Mouse (Mus musculus) olfactory bulb, adult 2 months (tissue): Measurements from ENCODE around the gene Lcp2. TPM values are rescaled to one million over a fixed set of nuclear protein-coding genes. Genes with fewer than 3 reads are reported as not detected.

Source experiments
- H3K27ac ChIP-seq: fragments of 200-500 bp; 2 replicates; pipeline ENCODE4 v1.5.1; 2012; ENCODE audit warnings: low read depth, low read length; ENCODE audit not compliant: insufficient read depth
- H3K4me1 ChIP-seq: fragments of 200-500 bp; 2 replicates; pipeline ENCODE4 v1.6.1; 2012; ENCODE audit warnings: low read length; ENCODE audit not compliant: control insufficient read depth, insufficient read depth
- H3K4me3 ChIP-seq: fragments of 200-500 bp; 2 replicates; pipeline ENCODE4 v1.5.1; 2012; ENCODE audit warnings: mild to moderate bottlenecking, low read depth, low read length, moderate library complexity; ENCODE audit not compliant: insufficient read depth
- CTCF ChIP-seq: fragments of 200-500 bp; IDR thresholded peaks from 2 replicates; pipeline ENCODE4 v1.5.1; 2012; ENCODE audit warnings: low read depth, mild to moderate bottlenecking, low read length, moderate library complexity; ENCODE audit not compliant: insufficient read depth
- POLR2A ChIP-seq: fragments of 200-500 bp; IDR thresholded peaks from 2 replicates; pipeline ENCODE4 v1.6.1; 2012; ENCODE audit warnings: mild to moderate bottlenecking, low read depth, low read length, moderate library complexity; ENCODE audit not compliant: insufficient read depth
- WGBS: fragments of 180-500 bp; shearing (Covaris S2); methylation state at CpG from one replicate; pipeline ENCODE4 v1.1.7; 2018; 5-methylcytosine and 5-hydroxymethylcytosine counted together
- polyA plus RNA-seq: library from polyadenylated mRNA; stranded (reverse); fragments of >200 nt; gene quantifications from 2 replicates; pipeline ENCODE4 v1.2.4, GENCODE M21; 2012; ENCODE audit warnings: low replicate concordance; ENCODE audit not compliant: missing spikeins, insufficient read depth, insufficient read length

Lcp2 gene
- polyA plus RNA-seq, 1 experiment, result not detected

DNA sequence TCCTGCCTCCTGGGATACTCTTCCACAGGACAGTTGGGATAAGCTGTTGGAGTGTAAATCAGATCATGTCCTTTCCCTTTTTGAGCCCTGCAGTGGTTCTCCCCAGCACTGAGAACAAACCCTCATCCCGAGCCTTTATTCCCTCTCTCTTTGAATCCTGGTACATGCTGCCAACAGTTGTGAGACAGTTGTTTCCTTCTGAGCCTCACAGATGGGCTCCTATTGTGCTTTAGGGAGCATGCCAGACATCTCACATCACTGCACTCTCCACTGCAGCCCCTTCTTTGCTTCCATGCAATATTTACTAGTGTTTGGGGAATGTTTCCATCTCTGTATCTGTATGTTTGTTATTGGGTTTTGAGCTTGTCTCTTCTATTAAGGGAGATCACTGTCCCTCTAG, 58.2 kb downstream of the Lcp2 start:
- no peak overlapping the region for H3K4me3 ChIP-seq
- WGBS, result 41% methylated on average over 1 of the region's 1 CpGs
- TF ChIP-seq POLR2A (no peak), CTCF (no peak)
- H3K4me1 ChIP-seq, result no peaks in the 10 kb centered on the region
- no peak overlapping the region for H3K27ac ChIP-seq

GRCm38 (mm10) chr11:34109260-34109659, 62.5 kb downstream of the Lcp2 start:
- no peak for TF ChIP-seq CTCF
- no peak for TF ChIP-seq POLR2A
- Histone ChIP-seq H3K4me3 (no peak overlapping the region), H3K27ac (no peak overlapping the region), H3K4me1 (no peaks in the 10 kb centered on the region)
- 100% methylated on average over 1 of the region's 1 CpGs for WGBS

DNA sequence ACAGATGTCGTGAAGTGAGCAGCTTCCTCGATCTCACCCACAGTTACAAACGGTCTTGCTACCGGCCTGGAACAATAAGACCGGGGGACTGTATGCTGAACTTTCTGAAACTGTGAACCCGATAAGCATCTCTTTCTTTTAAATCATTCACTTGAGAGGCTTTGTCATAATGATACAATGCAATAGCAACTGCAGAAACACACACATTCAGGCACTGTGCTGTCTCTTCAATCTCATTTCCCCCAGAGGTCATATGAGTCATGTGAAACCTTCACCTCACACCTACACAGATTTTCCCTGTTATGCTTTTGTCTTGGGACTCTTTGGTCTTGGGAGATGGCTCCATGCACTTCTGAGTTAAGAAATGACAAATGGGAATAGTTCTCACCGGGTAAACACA, 65.2 kb downstream of the Lcp2 start:
- 86% methylated on average over 7 of the region's 7 CpGs for WGBS
- H3K4me3 ChIP-seq, result no peak overlapping the region
- no peak overlapping the region for H3K27ac ChIP-seq
- no peak for TF ChIP-seq POLR2A
- no peak for TF ChIP-seq CTCF
- H3K4me1 ChIP-seq, result no peaks in the 10 kb centered on the region

DNA sequence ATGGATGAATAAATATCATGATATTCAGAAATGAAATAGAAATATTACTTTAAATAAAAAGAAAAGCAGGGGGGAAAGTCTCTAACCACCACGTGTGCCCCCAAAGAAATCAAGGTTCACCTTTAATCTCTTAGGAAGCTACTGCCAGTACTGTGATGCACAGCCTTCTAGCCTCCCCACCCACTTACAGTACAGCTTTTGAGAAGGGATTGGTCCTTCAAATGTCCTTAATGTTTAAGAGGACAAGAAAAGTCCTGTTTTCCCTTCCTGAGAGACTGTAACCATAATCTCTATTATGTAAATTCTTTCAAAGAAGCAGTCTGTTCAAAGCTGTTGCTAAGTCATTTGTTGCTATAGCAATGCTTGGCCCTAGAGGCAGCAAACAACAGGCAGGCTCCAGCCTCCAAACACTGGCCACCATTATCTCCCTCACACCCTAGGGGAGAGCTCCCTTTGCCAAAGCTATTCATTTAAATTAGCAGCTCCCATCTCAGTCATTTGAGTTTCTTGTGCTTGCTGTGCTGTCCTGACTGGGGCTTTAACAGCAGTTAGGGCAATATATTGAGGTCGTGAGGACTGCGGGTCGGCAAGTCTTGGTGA, 66.2 kb downstream of the Lcp2 start:
- H3K4me1 ChIP-seq, result no peaks in the 10 kb centered on the region
- H3K27ac ChIP-seq, result no peak overlapping the region
- WGBS, result 45% methylated on average over 4 of the region's 4 CpGs
- H3K4me3 ChIP-seq, result no peak overlapping the region
- no peak for TF ChIP-seq CTCF
- TF ChIP-seq POLR2A, result no peak

DNA sequence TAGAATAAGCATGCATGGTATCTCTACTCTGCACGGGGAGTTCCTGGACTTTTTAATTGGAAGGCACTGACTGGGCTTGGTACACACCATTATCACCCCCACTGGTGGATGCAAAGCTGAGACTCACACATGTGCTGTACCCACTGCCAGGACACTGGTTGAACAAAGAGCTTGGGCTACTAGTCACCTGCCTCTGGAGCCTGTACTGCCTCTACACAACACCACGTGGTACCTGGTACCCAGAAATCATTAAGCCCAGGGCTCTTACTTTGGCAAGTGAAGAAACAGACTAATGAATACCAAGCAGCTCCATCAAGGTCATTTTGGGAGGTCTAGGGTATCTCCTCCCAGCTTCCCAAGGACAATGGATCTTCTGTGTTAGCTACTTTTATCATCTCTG, 67.0 kb downstream of the Lcp2 start:
- no peaks in the 10 kb centered on the region; the same call in 1 of the 2 replicates for H3K4me1 ChIP-seq
- WGBS, result 32% methylated on average over 2 of the region's 2 CpGs
- no peak overlapping the region for H3K4me3 ChIP-seq
- no peak for TF ChIP-seq CTCF
- no peak for TF ChIP-seq POLR2A
- H3K27ac ChIP-seq, result no peak overlapping the region

- Histone ChIP-seq H3K4me1 (no peaks in the 10 kb centered on the region; the same call in 1 of the 2 replicates), H3K27ac (no peak overlapping the region), H3K4me3 (no peak overlapping the region)
- TF ChIP-seq POLR2A, result no peak
- TF ChIP-seq CTCF, result no peak
- WGBS, result 50% methylated on average over 2 of the region's 2 CpGs
Measured at GRCm38 (mm10) chr11:34116572-34117135, 69.9 kb downstream of the Lcp2 start.

- no peaks in the 10 kb centered on the region; the same call in 1 of the 2 replicates for H3K4me1 ChIP-seq
- H3K27ac ChIP-seq, result no peak overlapping the region
- 72% methylated on average over 3 of the region's 3 CpGs for WGBS
- H3K4me3 ChIP-seq, result no peak overlapping the region
- TF ChIP-seq POLR2A (no peak), CTCF (no peak)
Measured at GRCm38 (mm10) chr11:34117581-34117980, 70.9 kb downstream of the Lcp2 start.

DNA sequence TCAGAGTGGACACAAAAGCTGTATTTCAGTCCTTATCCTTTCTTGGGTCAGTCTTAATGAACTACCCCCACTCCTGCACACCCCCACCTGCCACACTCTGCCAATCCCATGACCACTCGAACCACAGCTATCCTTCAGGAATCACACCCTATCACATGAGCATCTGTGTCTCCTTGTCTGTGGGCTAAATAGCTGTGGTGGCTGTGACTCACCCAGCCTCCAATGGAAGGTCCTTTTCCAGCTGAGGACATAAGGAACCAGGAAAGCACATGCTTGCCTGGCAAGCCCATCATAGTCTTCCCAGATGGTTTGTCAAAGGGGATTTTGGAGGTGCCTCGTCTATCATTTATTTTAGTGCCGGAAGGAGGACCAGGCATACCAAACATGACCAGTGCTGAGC, 71.6 kb downstream of the Lcp2 start:
- Histone ChIP-seq H3K4me1 (no peaks in the 10 kb centered on the region; the same call in 1 of the 2 replicates), H3K4me3 (no peak overlapping the region), H3K27ac (no peak overlapping the region)
- WGBS, result 76% methylated on average over 3 of the region's 3 CpGs
- no peak for TF ChIP-seq CTCF
- no peak for TF ChIP-seq POLR2A

DNA sequence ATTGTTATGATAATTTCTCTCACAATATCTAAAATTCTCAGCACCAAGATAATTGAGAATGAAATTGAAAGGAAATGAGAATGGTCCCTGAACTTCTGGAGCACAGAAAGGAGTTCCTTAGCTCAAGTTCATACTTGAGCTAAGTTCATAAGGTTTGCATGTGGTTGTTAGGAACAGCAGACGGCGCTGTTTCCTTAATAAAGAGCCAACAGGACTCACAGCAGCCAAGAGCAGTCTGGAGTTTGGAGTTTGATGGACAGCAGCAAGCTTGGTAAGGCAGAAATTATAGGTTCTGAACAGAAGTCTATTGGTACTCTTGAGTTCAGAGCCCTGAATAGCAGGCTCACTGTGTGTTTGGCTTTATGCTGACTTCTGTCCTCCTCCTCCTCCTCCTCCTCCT, 76.4 kb downstream of the Lcp2 start:
- TF ChIP-seq CTCF (no peak), POLR2A (no peak)
- 3% methylated on average over 2 of the region's 2 CpGs for WGBS
- Histone ChIP-seq H3K4me1 (no peaks in the 10 kb centered on the region; the same call in 1 of the 2 replicates), H3K27ac (no peak overlapping the region), H3K4me3 (no peak overlapping the region)
